Mouse (Mus musculus): Measurements from ENCODE around the gene Gm9040. TPM values are rescaled to one million over a fixed set of nuclear protein-coding genes. Genes with fewer than 3 reads are reported as not detected.
"Not testable (repeated sequence)": the region's sequence is repeated elsewhere in the genome, so short reads cannot be mapped to it uniquely, and the experiment has no call there.

The Gm9040 gene
- polyA plus RNA-seq (2015; fragmentation: Nextera tagmentation; extraction: Ambion mirVana), result not detected in 2 replicates

DNA sequence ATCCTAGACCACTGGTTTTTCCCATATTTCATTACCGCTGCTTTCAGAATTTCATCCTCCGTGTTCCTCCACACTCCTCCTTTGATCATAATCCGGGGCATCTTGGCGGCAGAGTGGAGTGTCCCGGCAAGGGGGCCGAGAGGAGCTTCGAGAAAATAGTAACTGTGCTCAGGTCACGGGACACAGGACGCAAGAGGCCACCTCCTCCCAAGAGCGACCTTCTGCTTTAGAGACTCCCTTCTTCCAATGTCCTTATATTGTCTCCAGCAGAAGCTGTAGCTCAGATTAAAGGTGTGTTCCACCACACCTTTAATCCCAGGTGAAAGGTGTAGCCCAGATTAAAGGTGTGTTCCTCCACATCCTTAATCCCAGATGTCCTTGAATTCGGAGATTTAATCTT lies at the start of gene Gm9040:
Gene Gm9040 (minus strand): TSS at position 101 of the 400 bp plus-strand sequence.
- not testable (repeated sequence) for H3K9me3 ChIP-seq (replicated peaks); H3K4me3 ChIP-seq (replicated peaks); H3K27me3 ChIP-seq; H3K36me3 ChIP-seq (replicated peaks); H3K9ac ChIP-seq; H3K4me2 ChIP-seq; H3K4me1 ChIP-seq (replicated peaks); ATAC-seq (ENCODE audit: insufficient read depth); H3K27ac ChIP-seq (replicated peaks)
- WGBS (ENCODE audit: insufficient replicate concordance), result no CpG with 5 or more reads among the region's 11 CpGs

DNA sequence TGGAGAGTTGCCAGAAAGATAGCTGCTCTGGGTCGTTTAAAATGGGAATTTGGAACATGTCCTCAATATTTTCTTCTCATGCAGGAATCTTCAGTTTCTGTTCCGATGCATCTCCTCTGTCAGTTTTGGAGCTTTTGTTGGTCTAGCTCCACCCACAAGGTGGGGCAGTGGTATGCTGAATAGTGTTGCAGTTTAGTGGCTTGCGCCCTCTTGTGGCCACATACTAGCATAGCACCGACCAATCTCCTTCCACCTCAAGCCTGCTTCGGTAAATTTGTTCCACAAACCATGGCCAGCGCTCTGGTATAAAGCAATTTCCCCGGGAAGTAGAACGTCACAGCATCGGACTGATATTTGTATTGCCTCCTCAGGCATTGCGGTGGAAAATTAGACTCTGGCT lies 43.7 kb upstream of the Gm9040 start:
- no peak overlapping the region for H3K9ac ChIP-seq
- no peak overlapping the region for H3K27ac ChIP-seq (replicated peaks)
- ATAC-seq (ENCODE audit: insufficient read depth), result no peak
- H3K4me3 ChIP-seq (replicated peaks), result no peak overlapping the region
- no peak overlapping the region for H3K4me2 ChIP-seq
- H3K27me3 ChIP-seq, result no peaks in the 10 kb centered on the region
- no peaks in the 10 kb centered on the region for H3K9me3 ChIP-seq (replicated peaks)
- WGBS (ENCODE audit: insufficient replicate concordance), result 5% methylated on average over 10 of the region's 10 CpGs
- no peaks in the 10 kb centered on the region for H3K36me3 ChIP-seq (replicated peaks)
- no peaks in the 10 kb centered on the region for H3K4me1 ChIP-seq (replicated peaks)

DNA sequence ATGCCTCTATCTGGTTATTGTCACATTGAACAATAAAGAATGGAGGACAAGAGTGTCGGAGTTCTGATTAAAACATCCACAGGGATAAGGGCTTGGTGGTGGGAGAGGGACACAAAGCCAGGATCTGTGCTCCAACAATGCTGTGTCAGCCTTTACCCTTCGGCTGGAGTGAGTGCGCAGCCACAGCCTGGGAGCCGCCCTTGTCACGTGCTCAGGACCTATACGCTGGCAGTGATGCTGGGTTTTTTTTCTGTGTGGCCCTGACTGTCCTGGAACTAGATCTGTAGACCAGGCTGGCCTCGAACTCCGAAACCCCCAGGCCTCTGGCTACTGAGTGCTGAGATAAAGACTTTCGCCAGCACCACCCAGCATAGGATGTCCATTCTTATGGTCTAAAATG lies 42.7 kb upstream of the Gm9040 start:
- Histone ChIP-seq H3K4me3 (replicated peaks) (no peak overlapping the region), H3K9ac (no peak overlapping the region), H3K27me3 (no peaks in the 10 kb centered on the region), H3K9me3 (replicated peaks) (no peaks in the 10 kb centered on the region), H3K36me3 (replicated peaks) (no peaks in the 10 kb centered on the region), H3K27ac (replicated peaks) (no peak overlapping the region), H3K4me1 (replicated peaks) (no peaks in the 10 kb centered on the region), H3K4me2 (no peak overlapping the region)
- 73% methylated on average over 9 of the region's 9 CpGs for WGBS (ENCODE audit: insufficient replicate concordance)
- ATAC-seq (ENCODE audit: insufficient read depth), result no peak

DNA sequence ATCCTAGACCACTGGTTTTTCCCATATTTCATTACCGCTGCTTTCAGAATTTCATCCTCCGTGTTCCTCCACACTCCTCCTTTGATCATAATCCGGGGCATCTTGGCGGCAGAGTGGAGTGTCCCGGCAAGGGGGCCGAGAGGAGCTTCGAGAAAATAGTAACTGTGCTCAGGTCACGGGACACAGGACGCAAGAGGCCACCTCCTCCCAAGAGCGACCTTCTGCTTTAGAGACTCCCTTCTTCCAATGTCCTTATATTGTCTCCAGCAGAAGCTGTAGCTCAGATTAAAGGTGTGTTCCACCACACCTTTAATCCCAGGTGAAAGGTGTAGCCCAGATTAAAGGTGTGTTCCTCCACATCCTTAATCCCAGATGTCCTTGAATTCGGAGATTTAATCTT lies 27.2 kb upstream of the Gm9040 start, which contains the start of gene Gm9049:
Gene Gm9049 (minus strand): TSS at position 101 of the 400 bp plus-strand sequence.
- not testable (repeated sequence) for H3K36me3 ChIP-seq (replicated peaks); H3K27ac ChIP-seq (replicated peaks); H3K4me2 ChIP-seq; H3K9ac ChIP-seq; H3K27me3 ChIP-seq; H3K4me1 ChIP-seq (replicated peaks); H3K4me3 ChIP-seq (replicated peaks); H3K9me3 ChIP-seq (replicated peaks); ATAC-seq (ENCODE audit: insufficient read depth)
- 78% methylated on average over 1 of the region's 11 CpGs for WGBS (ENCODE audit: insufficient replicate concordance)

DNA sequence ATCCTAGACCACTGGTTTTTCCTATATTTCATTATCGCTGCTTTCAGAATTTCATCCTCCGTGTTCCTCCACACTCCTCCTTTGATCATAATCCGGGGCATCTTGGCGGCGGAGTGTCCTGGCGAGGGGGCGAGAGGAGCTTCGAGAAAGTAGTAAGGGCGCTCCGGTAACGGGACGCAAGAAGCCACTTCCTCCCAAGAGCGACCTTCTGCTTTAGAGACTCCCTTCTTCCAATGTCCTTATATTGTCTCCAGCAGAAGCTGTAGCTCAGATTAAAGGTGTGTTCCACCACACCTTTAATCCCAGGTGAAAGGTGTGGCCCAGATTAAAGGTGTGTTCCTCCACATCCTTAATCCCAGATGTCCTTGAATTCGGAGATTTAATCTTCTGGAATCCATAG lies 21.8 kb upstream of the Gm9040 start, which contains the start of gene Gm9048:
Gene Gm9048 (minus strand): TSS at position 101 of the 400 bp plus-strand sequence.
- H3K4me1 ChIP-seq (replicated peaks); H3K4me3 ChIP-seq (replicated peaks); H3K27ac ChIP-seq (replicated peaks); H3K9me3 ChIP-seq (replicated peaks); H3K9ac ChIP-seq; H3K36me3 ChIP-seq (replicated peaks); H3K4me2 ChIP-seq; H3K27me3 ChIP-seq; ATAC-seq (ENCODE audit: insufficient read depth): not testable (repeated sequence)
- WGBS (ENCODE audit: insufficient replicate concordance), result 75% methylated on average over 1 of the region's 14 CpGs

- not testable (repeated sequence) for H3K9ac ChIP-seq; H3K36me3 ChIP-seq (replicated peaks); H3K4me3 ChIP-seq (replicated peaks); H3K27me3 ChIP-seq; H3K27ac ChIP-seq (replicated peaks); H3K4me2 ChIP-seq; H3K4me1 ChIP-seq (replicated peaks); H3K9me3 ChIP-seq (replicated peaks); ATAC-seq (ENCODE audit: insufficient read depth)
- WGBS (ENCODE audit: insufficient replicate concordance), result no CpG with 5 or more reads among the region's 14 CpGs
Observed at GRCm38 (mm10) chr10:118343155-118343554, 16.4 kb upstream of the Gm9040 start, which contains the start of gene Gm9046. TSS of gene Gm9046 (minus strand) at chr10:118343255.

DNA sequence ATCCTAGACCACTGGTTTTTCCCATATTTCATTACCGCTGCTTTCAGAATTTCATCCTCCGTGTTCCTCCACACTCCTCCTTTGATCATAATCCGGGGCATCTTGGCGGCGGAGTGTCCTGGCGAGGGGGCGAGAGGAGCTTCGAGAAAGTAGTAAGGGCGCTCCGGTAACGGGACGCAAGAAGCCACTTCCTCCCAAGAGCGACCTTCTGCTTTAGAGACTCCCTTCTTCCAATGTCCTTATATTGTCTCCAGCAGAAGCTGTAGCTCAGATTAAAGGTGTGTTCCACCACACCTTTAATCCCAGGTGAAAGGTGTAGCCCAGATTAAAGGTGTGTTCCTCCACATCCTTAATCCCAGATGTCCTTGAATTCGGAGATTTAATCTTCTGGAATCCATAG lies 11.0 kb upstream of the Gm9040 start, which contains the start of gene Gm9045:
Gene Gm9045 (minus strand): TSS at position 101 of the 400 bp plus-strand sequence.
- H3K27me3 ChIP-seq; H3K4me2 ChIP-seq; H3K4me1 ChIP-seq (replicated peaks); H3K4me3 ChIP-seq (replicated peaks); H3K9ac ChIP-seq; H3K36me3 ChIP-seq (replicated peaks); H3K27ac ChIP-seq (replicated peaks); H3K9me3 ChIP-seq (replicated peaks); ATAC-seq (ENCODE audit: insufficient read depth): not testable (repeated sequence)
- WGBS (ENCODE audit: insufficient replicate concordance), result no CpG with 5 or more reads among the region's 14 CpGs

GRCm38 (mm10) chr10:118332308-118332707 lies 5.5 kb upstream of the Gm9040 start, which contains the start of gene Gm9044:
TSS of gene Gm9044 (minus strand) at chr10:118332408.
- not testable (repeated sequence) for H3K4me2 ChIP-seq; H3K4me1 ChIP-seq (replicated peaks); H3K9me3 ChIP-seq (replicated peaks); H3K9ac ChIP-seq; H3K4me3 ChIP-seq (replicated peaks); H3K36me3 ChIP-seq (replicated peaks); H3K27me3 ChIP-seq; H3K27ac ChIP-seq (replicated peaks); ATAC-seq (ENCODE audit: insufficient read depth)
- WGBS (ENCODE audit: insufficient replicate concordance), result no CpG with 5 or more reads among the region's 14 CpGs

GRCm38 (mm10) chr10:118319024-118319423 lies 7.7 kb downstream of the Gm9040 start:
- H3K4me3 ChIP-seq (replicated peaks), result no peak overlapping the region
- WGBS (ENCODE audit: insufficient replicate concordance), result 24% methylated on average over 8 of the region's 8 CpGs
- H3K4me2 ChIP-seq, result no peak overlapping the region
- no peaks in the 10 kb centered on the region for H3K27me3 ChIP-seq
- no peaks in the 10 kb centered on the region for H3K4me1 ChIP-seq (replicated peaks)
- no peak overlapping the region for H3K9ac ChIP-seq
- ATAC-seq (ENCODE audit: insufficient read depth), result no peak
- no peak overlapping the region for H3K27ac ChIP-seq (replicated peaks)
- H3K36me3 ChIP-seq (replicated peaks), result no peaks in the 10 kb centered on the region
- H3K9me3 ChIP-seq (replicated peaks), result no peaks in the 10 kb centered on the region

GRCm38 (mm10) chr10:118302133-118302532 lies 24.6 kb downstream of the Gm9040 start:
- WGBS (ENCODE audit: insufficient replicate concordance), result 23% methylated on average over 2 of the region's 2 CpGs
- H3K27ac ChIP-seq (replicated peaks), result not testable (repeated sequence)

DNA sequence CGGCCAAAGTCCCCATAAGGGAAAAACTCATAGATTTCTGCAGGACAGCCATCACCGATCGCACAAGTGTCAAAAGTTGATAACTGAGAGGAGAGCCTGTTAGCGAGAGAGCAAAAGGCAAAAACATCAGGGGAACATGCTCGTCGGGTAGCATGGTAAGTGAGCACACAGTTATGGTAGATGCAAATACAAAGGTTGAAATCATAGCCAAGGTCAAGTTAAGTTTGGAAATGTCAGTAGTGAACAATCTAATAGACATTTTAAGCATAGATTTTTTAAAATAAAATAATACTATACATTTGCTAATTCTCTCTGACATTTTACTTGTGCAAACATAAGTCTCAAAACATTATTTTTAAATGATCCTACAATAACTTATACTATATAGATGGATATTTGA lies 31.8 kb downstream of the Gm9040 start, which contains the start of gene Iltifb:
Gene Iltifb (minus strand): TSS at position 101 of the 400 bp plus-strand sequence.
- no peak for ATAC-seq (ENCODE audit: insufficient read depth)
- Histone ChIP-seq H3K36me3 (replicated peaks) (no peaks in the 10 kb centered on the region), H3K4me3 (replicated peaks) (no peak within 1 kb of the TSS), H3K27ac (replicated peaks) (no peak within 1 kb of the TSS), H3K9me3 (replicated peaks) (no peaks in the 10 kb centered on the region), H3K4me1 (replicated peaks) (no peaks in the 10 kb centered on the region), H3K4me2 (no peak within 1 kb of the TSS), H3K9ac (no peak within 1 kb of the TSS), H3K27me3 (no peaks in the 10 kb centered on the region)
- WGBS (ENCODE audit: insufficient replicate concordance), result 83% methylated on average over 6 of the region's 6 CpGs

More at GRCm38 (mm10) chr10:118302133-118302532, 24.6 kb downstream of the Gm9040 start:
- H3K36me3 ChIP-seq (replicated peaks); H3K4me3 ChIP-seq (replicated peaks); ATAC-seq (ENCODE audit: insufficient read depth); H3K9me3 ChIP-seq (replicated peaks); H3K27me3 ChIP-seq; H3K9ac ChIP-seq; H3K4me1 ChIP-seq (replicated peaks); H3K4me2 ChIP-seq: not testable (repeated sequence)

DNA sequence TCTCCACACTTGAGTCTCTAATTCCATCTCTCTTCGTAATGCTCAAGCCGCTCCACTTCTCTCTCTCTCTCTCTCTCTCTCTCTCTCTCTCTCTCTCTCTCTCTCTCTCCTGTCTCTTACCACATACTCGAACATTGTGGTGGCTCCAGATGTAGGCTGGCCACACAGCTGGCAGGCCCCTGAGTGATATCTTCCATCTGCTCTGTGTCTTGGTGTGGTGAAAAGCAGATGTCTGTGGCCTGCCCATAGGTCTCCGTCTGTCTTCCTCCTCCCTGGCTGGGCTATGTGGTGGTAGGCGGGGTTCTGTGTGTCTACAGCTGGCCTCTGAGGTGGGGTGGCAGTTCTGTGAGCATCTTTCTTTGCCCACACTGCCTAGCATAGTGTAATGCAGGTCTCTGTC lies 43.8 kb downstream of the Gm9040 start:
- H3K27me3 ChIP-seq; H3K9ac ChIP-seq; H3K4me1 ChIP-seq (replicated peaks); H3K27ac ChIP-seq (replicated peaks); H3K9me3 ChIP-seq (replicated peaks); H3K4me3 ChIP-seq (replicated peaks); ATAC-seq (ENCODE audit: insufficient read depth); H3K36me3 ChIP-seq (replicated peaks); H3K4me2 ChIP-seq: not testable (repeated sequence)
- WGBS (ENCODE audit: insufficient replicate concordance), result 66% methylated on average over 4 of the region's 5 CpGs
